Mouse (Mus musculus) stomach, postnatal 0 days (tissue): ENCODE results near the gene Adora2a. TPM values are rescaled to one million over a fixed set of nuclear protein-coding genes. Genes with fewer than 3 reads are reported as not detected.
A peak's percentile ranks its signal among the peaks of the same experiment; 100 is the strongest.
"Not testable (repeated sequence)": the region's sequence is repeated elsewhere in the genome, so short reads cannot be mapped to it uniquely, and the experiment has no call there.

ENCODE experiments used
- ATAC-seq: fragments of 200-750 bp; cut with Nextera tagmentation; 2 replicates; pipeline ENCODE4 v1.8.0; 2017; ENCODE audit not compliant: low FRiP score, low TSS enrichment
- DNase-seq: peaks from one replicate; pipeline ENCODE4 v3.0.0-alpha.2; 2016; ENCODE audit warnings: low spot score
- H3K27ac ChIP-seq: fragments of 300-500 bp; sonication (generic); replicated peaks from 2 replicates; pipeline ENCODE4 v1.5.1; 2014; ENCODE audit warnings: mild to moderate bottlenecking, control low read depth
- H3K27me3 ChIP-seq: fragments of 300-500 bp; sonication (generic); 2 replicates; pipeline ENCODE4 v1.6.1; 2014; ENCODE audit warnings: low read length; ENCODE audit not compliant: control insufficient read depth, insufficient read depth
- H3K36me3 ChIP-seq: fragments of 300-500 bp; sonication (generic); 2 replicates; pipeline ENCODE4 v1.6.1; 2014; ENCODE audit warnings: low read length, mixed read lengths; ENCODE audit not compliant: control insufficient read depth, insufficient read depth
- H3K4me1 ChIP-seq: fragments of 300-500 bp; sonication (generic); replicated peaks from 2 replicates; pipeline ENCODE4 v1.6.1; 2014; ENCODE audit warnings: antibody characterized with exemption; ENCODE audit not compliant: control insufficient read depth, insufficient read depth
- H3K4me2 ChIP-seq: fragments of 300-500 bp; sonication (generic); replicated peaks from 2 replicates; pipeline ENCODE4 v1.6.1; 2014; ENCODE audit warnings: low read depth, mild to moderate bottlenecking, control low read depth, moderate library complexity
- H3K4me3 ChIP-seq: fragments of 300-500 bp; sonication (generic); 2 replicates; pipeline ENCODE4 v1.5.1; 2014; ENCODE audit warnings: low read depth, low read length, control low read depth
- H3K9ac ChIP-seq: fragments of 300-500 bp; sonication (generic); 2 replicates; pipeline ENCODE4 v1.6.1; 2014; ENCODE audit warnings: mild to moderate bottlenecking, low read length, control low read depth, mixed read lengths
- H3K9me3 ChIP-seq: fragments of 300-500 bp; sonication (generic); 2 replicates; pipeline ENCODE4 v1.6.1; 2016; ENCODE audit warnings: low read length; ENCODE audit not compliant: control insufficient read depth
- CTCF ChIP-seq: IDR thresholded peaks from 2 replicates; pipeline ENCODE4 v1.5.1; 2016; ENCODE audit warnings: antibody characterized with exemption, low read depth, mild to moderate bottlenecking, moderate library complexity
- EP300 ChIP-seq: optimal IDR thresholded peaks from 2 replicates; pipeline ENCODE3; 2016; ENCODE audit warnings: antibody characterized with exemption
- WGBS: fragments of 180-500 bp; shearing (Covaris S2); extraction: QIAGEN DNeasy Blood & Tissue Kit; methylation state at CpG from one replicate; pipeline ENCODE4 v1.1.7; 2014; 5-methylcytosine and 5-hydroxymethylcytosine counted together
- polyA plus RNA-seq: library from polyadenylated mRNA; unstranded; fragments of >200 nt; fragmentation: Nextera tagmentation; extraction: Ambion mirVana; gene quantifications from 2 replicates; pipeline ENCODE4 v1.2.1, GENCODE M21; 2015

The Adora2a gene
- polyA plus RNA-seq, 1 experiment from 2014 or later = 0.82 TPM

GRCm38 (mm10) chr10:75288579-75288978 lies 28.1 kb upstream of the Adora2a start:
- ATAC-seq = peak; percentile 79; the same call in 1 of the 2 replicates
- H3K36me3 ChIP-seq = peaks cover 4% of the 10 kb centered on the region; the same call in 1 of the 2 replicates
- TF ChIP-seq EP300 = no peak
- no peak for TF ChIP-seq CTCF
- H3K27ac ChIP-seq = no peak overlapping the region
- no peaks in the 10 kb centered on the region for H3K9me3 ChIP-seq
- H3K4me2 ChIP-seq = no peak overlapping the region
- H3K27me3 ChIP-seq = no peaks in the 10 kb centered on the region
- no peak for DNase-seq
- 70% methylated on average over 7 of the region's 7 CpGs for WGBS
- H3K4me3 ChIP-seq = no peak overlapping the region
- no peaks in the 10 kb centered on the region for H3K4me1 ChIP-seq
- H3K9ac ChIP-seq = no peak overlapping the region

DNA sequence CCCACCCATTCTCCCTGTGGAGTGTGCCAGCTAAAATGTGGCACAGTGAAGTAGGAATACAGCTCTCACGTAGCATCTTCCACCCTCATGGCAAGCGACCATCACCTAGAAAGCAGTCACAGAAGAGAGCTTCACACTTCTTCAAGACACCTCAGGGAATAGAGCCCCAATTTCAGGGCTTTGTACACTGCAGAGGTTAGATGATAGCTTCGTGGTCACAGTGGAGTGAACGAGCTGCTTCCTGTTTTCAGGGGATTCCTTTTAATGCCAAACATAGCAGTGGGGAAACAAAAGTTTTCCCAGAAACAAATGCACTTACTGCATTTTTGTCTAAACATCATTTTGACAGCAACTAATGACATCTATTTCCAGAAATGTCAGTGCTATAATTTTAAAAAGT lies 27.3 kb upstream of the Adora2a start:
- peaks cover 7% of the 10 kb centered on the region; the same call in 1 of the 2 replicates for H3K36me3 ChIP-seq
- WGBS = 71% methylated on average over 4 of the region's 4 CpGs
- H3K9ac ChIP-seq = no peak overlapping the region
- ATAC-seq (no peak), DNase-seq (no peak)
- H3K9me3 ChIP-seq = no peaks in the 10 kb centered on the region
- H3K27me3 ChIP-seq = no peaks in the 10 kb centered on the region
- H3K4me3 ChIP-seq = no peak overlapping the region
- no peak overlapping the region for H3K4me2 ChIP-seq
- no peaks in the 10 kb centered on the region for H3K4me1 ChIP-seq
- H3K27ac ChIP-seq = no peak overlapping the region
- TF ChIP-seq CTCF (no peak), EP300 (no peak)

GRCm38 (mm10) chr10:75290650-75291049 lies 26.0 kb upstream of the Adora2a start:
- Histone ChIP-seq H3K9ac (no peak overlapping the region), H3K4me2 (no peak overlapping the region), H3K9me3 (no peaks in the 10 kb centered on the region), H3K36me3 (peaks cover 10% of the 10 kb centered on the region), H3K4me1 (no peaks in the 10 kb centered on the region), H3K4me3 (no peak overlapping the region), H3K27me3 (no peaks in the 10 kb centered on the region), H3K27ac (no peak overlapping the region)
- ATAC-seq (no peak), DNase-seq (no peak)
- WGBS = 91% methylated on average over 5 of the region's 5 CpGs
- TF ChIP-seq CTCF = no peak
- TF ChIP-seq EP300 = no peak

DNA sequence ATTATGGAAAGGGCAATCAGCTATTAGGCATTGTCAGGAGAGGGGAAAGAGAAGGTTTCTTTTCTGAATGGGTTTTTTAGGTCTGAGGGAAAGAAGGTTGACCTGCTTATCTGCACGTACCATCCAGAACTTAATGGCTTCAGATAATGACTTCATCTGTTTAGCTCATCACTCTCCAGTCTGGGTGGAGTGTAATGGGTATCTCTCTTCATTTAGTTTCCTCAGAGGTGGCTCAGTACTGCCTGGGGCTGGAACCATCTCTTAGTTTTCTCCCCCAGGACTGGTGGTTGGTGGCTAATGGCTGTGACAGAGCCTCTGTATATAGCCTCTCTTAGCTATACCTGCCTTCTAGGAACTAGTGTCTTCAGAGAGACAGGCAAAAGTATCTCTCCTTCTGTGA lies 25.3 kb upstream of the Adora2a start:
- no peak overlapping the region for H3K9ac ChIP-seq
- no peaks in the 10 kb centered on the region for H3K9me3 ChIP-seq
- H3K27ac ChIP-seq = no peak overlapping the region
- H3K36me3 ChIP-seq = peaks cover 10% of the 10 kb centered on the region
- no peaks in the 10 kb centered on the region for H3K4me1 ChIP-seq
- no peak overlapping the region for H3K4me2 ChIP-seq
- DNase-seq = no peak
- ATAC-seq = no peak
- no peaks in the 10 kb centered on the region for H3K27me3 ChIP-seq
- WGBS = 81% methylated on average over 1 of the region's 1 CpGs
- TF ChIP-seq EP300 (no peak), CTCF (no peak)
- H3K4me3 ChIP-seq = no peak overlapping the region

- not testable (repeated sequence) for H3K4me1 ChIP-seq, H3K9me3 ChIP-seq, DNase-seq, H3K4me3 ChIP-seq, H3K4me2 ChIP-seq, ATAC-seq, H3K9ac ChIP-seq, H3K27me3 ChIP-seq, H3K27ac ChIP-seq
- peaks cover 10% of the 10 kb centered on the region for H3K36me3 ChIP-seq
- WGBS = 89% methylated on average over 8 of the region's 8 CpGs
These were observed 24.5 kb upstream of the Adora2a start for GRCm38 (mm10) chr10:75292206-75292605.

- no peak for ATAC-seq
- no peak for DNase-seq
- no peak overlapping the region for H3K4me2 ChIP-seq
- H3K4me1 ChIP-seq = no peaks in the 10 kb centered on the region
- H3K9me3 ChIP-seq = no peaks in the 10 kb centered on the region
- no peak for TF ChIP-seq CTCF
- TF ChIP-seq EP300 = no peak
- WGBS = 68% methylated on average over 3 of the region's 3 CpGs
- peaks cover 10% of the 10 kb centered on the region for H3K36me3 ChIP-seq
- no peak overlapping the region for H3K9ac ChIP-seq
- no peak overlapping the region for H3K4me3 ChIP-seq
- H3K27me3 ChIP-seq = no peaks in the 10 kb centered on the region
- no peak overlapping the region for H3K27ac ChIP-seq
These were observed 23.4 kb upstream of the Adora2a start for GRCm38 (mm10) chr10:75293288-75293687.
